Mouse (Mus musculus) lung, embryonic 14.5 days (tissue): ENCODE measurements around the gene Dnm3. TPM values are rescaled to one million over a fixed set of nuclear protein-coding genes. Genes with fewer than 3 reads are reported as not detected.

Experiments
- ATAC-seq: fragments of 200-750 bp; cut with Nextera tagmentation; 2 replicates; pipeline ENCODE4 v1.8.0; 2017; ENCODE audit warnings: mild to moderate bottlenecking, moderate TSS enrichment, moderate library complexity; ENCODE audit not compliant: insufficient read depth
- DNase-seq: peaks from one replicate; pipeline ENCODE4 v3.0.0-alpha.2; 2015
- H3K27ac ChIP-seq: fragments of 300-500 bp; sonication (generic); 2 replicates; pipeline ENCODE4 v1.5.1; 2014; ENCODE audit warnings: low read depth, mild to moderate bottlenecking, moderate library complexity
- H3K27me3 ChIP-seq: fragments of 300-500 bp; sonication (generic); 2 replicates; pipeline ENCODE4 v1.6.1; 2014; ENCODE audit warnings: low read length, control low read depth; ENCODE audit not compliant: insufficient read depth
- H3K36me3 ChIP-seq: fragments of 300-500 bp; sonication (generic); 2 replicates; pipeline ENCODE4 v1.6.1; 2014; ENCODE audit warnings: control low read depth; ENCODE audit not compliant: insufficient read depth
- H3K4me1 ChIP-seq: fragments of 300-500 bp; sonication (generic); 2 replicates; pipeline ENCODE4 v1.6.1; 2014; ENCODE audit warnings: antibody characterized with exemption, control low read depth; ENCODE audit not compliant: insufficient read depth
- H3K4me2 ChIP-seq: fragments of 300-500 bp; sonication (generic); 2 replicates; pipeline ENCODE4 v1.6.1; 2014; ENCODE audit warnings: mild to moderate bottlenecking
- H3K4me3 ChIP-seq: fragments of 300-500 bp; sonication (generic); 2 replicates; pipeline ENCODE4 v1.5.1; 2014; ENCODE audit warnings: low read depth, low read length
- H3K9ac ChIP-seq: fragments of 300-500 bp; sonication (generic); 2 replicates; pipeline ENCODE4 v1.6.1; 2014
- H3K9me3 ChIP-seq: fragments of 300-500 bp; sonication (generic); 2 replicates; pipeline ENCODE4 v1.6.1; 2016; ENCODE audit warnings: low read depth, low read length, control low read depth
- CTCF ChIP-seq: IDR thresholded peaks from 2 replicates; pipeline ENCODE4 v1.5.1; 2016; ENCODE audit warnings: antibody characterized with exemption, low read depth
- WGBS: fragments of 180-500 bp; shearing (Covaris S2); extraction: QIAGEN DNeasy Blood & Tissue Kit; methylation state at CpG from one replicate; pipeline ENCODE4 v1.1.7; 2014; 5-methylcytosine and 5-hydroxymethylcytosine counted together
- polyA plus RNA-seq: library from polyadenylated mRNA; unstranded; fragments of >200 nt; fragmentation: Nextera tagmentation; extraction: Ambion mirVana; gene quantifications from 2 replicates; pipeline ENCODE4 v1.2.1, GENCODE M21; 2014

Gene Dnm3
- polyA plus RNA-seq, 1 experiment from 2014 or later: 2.8 TPM

GRCm38 (mm10) chr1:162207708-162208043, 270.2 kb downstream of the Dnm3 start:
- ATAC-seq (no peak), DNase-seq (no peak)
- 0 out of 2 replicates have a peak overlapping the region, but pooled peaks have one; percentile 14 for H3K4me3 ChIP-seq
- H3K9me3 ChIP-seq: no peaks in the 10 kb centered on the region
- peak overlapping the region; percentile 51 for H3K4me2 ChIP-seq
- peak overlapping the region; percentile 84 for H3K27ac ChIP-seq
- no peak for TF ChIP-seq CTCF
- H3K27me3 ChIP-seq: no peaks in the 10 kb centered on the region
- no peaks in the 10 kb centered on the region for H3K36me3 ChIP-seq
- no peak overlapping the region for H3K9ac ChIP-seq
- peaks cover 22% of the 10 kb centered on the region for H3K4me1 ChIP-seq
- WGBS: 22% methylated on average over 7 of the region's 7 CpGs

- peak; percentile 82 for DNase-seq
- TF ChIP-seq CTCF: no peak
- H3K4me2 ChIP-seq: peak overlapping the region; percentile 51
- H3K4me1 ChIP-seq: peaks cover 22% of the 10 kb centered on the region
- 21% methylated on average over 12 of the region's 12 CpGs for WGBS
- peak; percentile 43; the same call in 1 of the 2 replicates for ATAC-seq
- H3K9me3 ChIP-seq: no peaks in the 10 kb centered on the region
- H3K27ac ChIP-seq: peak overlapping the region; percentile 84
- H3K4me3 ChIP-seq: peak overlapping the region; percentile 14; the same call in 1 of the 2 replicates
- no peaks in the 10 kb centered on the region for H3K36me3 ChIP-seq
- H3K27me3 ChIP-seq: no peaks in the 10 kb centered on the region
- no peak overlapping the region for H3K9ac ChIP-seq
Measured at GRCm38 (mm10) chr1:162206998-162207707, 270.7 kb downstream of the Dnm3 start.

GRCm38 (mm10) chr1:162202465-162203348, 275.1 kb downstream of the Dnm3 start:
- Histone ChIP-seq H3K36me3 (no peaks in the 10 kb centered on the region), H3K4me2 (no peak overlapping the region), H3K9ac (no peak overlapping the region), H3K27ac (0 out of 2 replicates have a peak overlapping the region, but pooled peaks have one; percentile 3), H3K4me1 (peaks cover 6% of the 10 kb centered on the region; the same call in 1 of the 2 replicates), H3K27me3 (no peaks in the 10 kb centered on the region), H3K9me3 (no peaks in the 10 kb centered on the region), H3K4me3 (no peak overlapping the region)
- ATAC-seq (peak; percentile 65), DNase-seq (peak; percentile 76)
- 21% methylated on average over 12 of the region's 12 CpGs for WGBS
- TF ChIP-seq CTCF: no peak

- Histone ChIP-seq H3K4me3 (no peak overlapping the region), H3K9me3 (no peaks in the 10 kb centered on the region), H3K27ac (peak overlapping the region; percentile 32; the same call in 1 of the 2 replicates), H3K27me3 (no peaks in the 10 kb centered on the region), H3K9ac (no peak overlapping the region), H3K4me2 (no peak overlapping the region), H3K4me1 (0 out of 2 replicates have a peak, but pooled peaks cover 7% of the 10 kb centered on the region), H3K36me3 (no peaks in the 10 kb centered on the region)
- no peak for TF ChIP-seq CTCF
- ATAC-seq (no peak), DNase-seq (peak; percentile 63)
- WGBS: 57% methylated on average over 6 of the region's 6 CpGs
Measured at GRCm38 (mm10) chr1:162200446-162200845, 277.4 kb downstream of the Dnm3 start.

- Histone ChIP-seq H3K9me3 (no peaks in the 10 kb centered on the region), H3K4me2 (no peak overlapping the region), H3K4me1 (0 out of 2 replicates have a peak, but pooled peaks cover 7% of the 10 kb centered on the region), H3K36me3 (no peaks in the 10 kb centered on the region), H3K9ac (no peak overlapping the region), H3K27ac (no peak overlapping the region), H3K4me3 (no peak overlapping the region), H3K27me3 (no peaks in the 10 kb centered on the region)
- ATAC-seq (no peak), DNase-seq (peak; percentile 46)
- 71% methylated on average over 9 of the region's 9 CpGs for WGBS
- no peak for TF ChIP-seq CTCF
Measured at GRCm38 (mm10) chr1:162196812-162197680, 280.8 kb downstream of the Dnm3 start.

GRCm38 (mm10) chr1:162188744-162189143, 289.1 kb downstream of the Dnm3 start:
- ATAC-seq: no peak
- H3K4me3 ChIP-seq: no peak overlapping the region
- DNase-seq: no peak
- H3K27ac ChIP-seq: no peak overlapping the region
- H3K4me1 ChIP-seq: peaks cover 20% of the 10 kb centered on the region
- WGBS: 86% methylated on average over 4 of the region's 4 CpGs
- H3K9ac ChIP-seq: no peak overlapping the region
- no peaks in the 10 kb centered on the region for H3K27me3 ChIP-seq
- no peak for TF ChIP-seq CTCF
- no peak overlapping the region for H3K4me2 ChIP-seq
- H3K9me3 ChIP-seq: no peaks in the 10 kb centered on the region
- no peaks in the 10 kb centered on the region for H3K36me3 ChIP-seq
